Mouse (Mus musculus) forebrain, embryonic 11.5 days (tissue): ENCODE results near the gene Mboat2. TPM values are rescaled to one million over a fixed set of nuclear protein-coding genes. Genes with fewer than 3 reads are reported as not detected.
A peak's percentile ranks its signal among the peaks of the same experiment; 100 is the strongest.

Experiments used
- ATAC-seq: fragments of 200-750 bp; cut with Nextera tagmentation; replicated peaks from 2 replicates; pipeline ENCODE4 v1.8.0; 2017; ENCODE audit warnings: moderate TSS enrichment; ENCODE audit not compliant: low FRiP score
- DNase-seq: peaks from one replicate; pipeline ENCODE4 v3.0.0-alpha.2; 2017; ENCODE audit warnings: low spot score
- H3K27ac ChIP-seq: fragments of 300-500 bp; sonication (generic); 2 replicates; pipeline ENCODE4 v1.5.1; 2014; ENCODE audit warnings: low read depth, low read length
- H3K27me3 ChIP-seq: fragments of 300-500 bp; sonication (generic); 2 replicates; pipeline ENCODE4 v1.6.1; 2014; ENCODE audit warnings: mild to moderate bottlenecking, low read length, mixed read lengths; ENCODE audit not compliant: control insufficient read depth, insufficient read depth
- H3K36me3 ChIP-seq: fragments of 300-500 bp; sonication (generic); 2 replicates; pipeline ENCODE4 v1.6.1; 2014; ENCODE audit warnings: mild to moderate bottlenecking, low read length, moderate library complexity, mixed read lengths; ENCODE audit not compliant: control insufficient read depth, insufficient read depth
- H3K4me1 ChIP-seq: fragments of 300-500 bp; sonication (generic); replicated peaks from 2 replicates; pipeline ENCODE4 v1.6.1; 2014; ENCODE audit warnings: low read length, mixed read lengths; ENCODE audit not compliant: control insufficient read depth, insufficient read depth
- H3K4me2 ChIP-seq: fragments of 300-500 bp; sonication (generic); 2 replicates; pipeline ENCODE4 v1.6.1; 2014; ENCODE audit warnings: low read depth, mild to moderate bottlenecking, low read length, moderate library complexity, mixed read lengths; ENCODE audit not compliant: severe bottlenecking
- H3K4me3 ChIP-seq: fragments of 300-500 bp; sonication (generic); 2 replicates; pipeline ENCODE4 v1.5.1; 2014; ENCODE audit warnings: low read depth, low read length
- H3K9ac ChIP-seq: fragments of 300-500 bp; sonication (generic); 2 replicates; pipeline ENCODE4 v1.6.1; 2014; ENCODE audit warnings: low read length
- H3K9me3 ChIP-seq: fragments of 300-500 bp; sonication (generic); 2 replicates; pipeline ENCODE4 v1.6.1; 2016; ENCODE audit warnings: low read length, mixed read lengths; ENCODE audit not compliant: control insufficient read depth
- WGBS: fragments of 180-500 bp; shearing (Covaris S2); extraction: QIAGEN DNeasy Blood & Tissue Kit; methylation state at CpG from one replicate; pipeline ENCODE4 v1.1.7; 2014; 5-methylcytosine and 5-hydroxymethylcytosine counted together
- polyA plus RNA-seq: library from polyadenylated mRNA; unstranded; fragments of >200 nt; fragmentation: Nextera tagmentation; extraction: Ambion mirVana; gene quantifications from 2 replicates; pipeline ENCODE4 v1.2.1, GENCODE M21; 2014

Gene Mboat2
- polyA plus RNA-seq, 1 experiment from 2014 or later: 55.7 TPM

GRCm38 (mm10) chr12:24830086-24830485 is 593 bp upstream of the Mboat2 start:
- Histone ChIP-seq H3K9me3 (no peaks in the 10 kb centered on the region), H3K27ac (no peak overlapping the region), H3K9ac (peak overlapping the region; percentile 99), H3K27me3 (no peaks in the 10 kb centered on the region), H3K4me3 (peak overlapping the region; percentile 87), H3K4me1 (peaks cover 7% of the 10 kb centered on the region; the same call in 1 of the 2 replicates), H3K4me2 (peak overlapping the region; percentile 54), H3K36me3 (no peaks in the 10 kb centered on the region)
- ATAC-seq (no peak), DNase-seq (no peak)
- 46% methylated on average over 1 of the region's 1 CpGs for WGBS

GRCm38 (mm10) chr12:24831153-24831963 is 679 bp downstream of the Mboat2 start:
- H3K9ac ChIP-seq: peak overlapping the region; percentile 99
- peak overlapping the region; percentile 87 for H3K4me3 ChIP-seq
- under 1% methylated on average over 94 of the region's 95 CpGs for WGBS
- H3K9me3 ChIP-seq: no peaks in the 10 kb centered on the region
- peaks cover 7% of the 10 kb centered on the region; the same call in 1 of the 2 replicates for H3K4me1 ChIP-seq
- no peaks in the 10 kb centered on the region for H3K27me3 ChIP-seq
- peak overlapping the region; percentile 73 for H3K4me2 ChIP-seq
- H3K36me3 ChIP-seq: no peaks in the 10 kb centered on the region
- ATAC-seq (peak; percentile 99), DNase-seq (peak; percentile 99)
- H3K27ac ChIP-seq: peak overlapping the region; percentile 97

- Histone ChIP-seq H3K4me3 (peak overlapping the region; percentile 87), H3K9ac (peak overlapping the region; percentile 90), H3K4me2 (peak overlapping the region; percentile 73), H3K27me3 (no peaks in the 10 kb centered on the region), H3K27ac (peak overlapping the region; percentile 89), H3K36me3 (no peaks in the 10 kb centered on the region), H3K4me1 (peaks cover 7% of the 10 kb centered on the region; the same call in 1 of the 2 replicates), H3K9me3 (no peaks in the 10 kb centered on the region)
- 0% methylated on average over 32 of the region's 32 CpGs for WGBS
- DNase-seq: no peak
- no peak for ATAC-seq
These were observed 1.3 kb downstream of the Mboat2 start for GRCm38 (mm10) chr12:24831964-24832427.

GRCm38 (mm10) chr12:24832438-24832837 is 1.8 kb downstream of the Mboat2 start:
- ATAC-seq: no peak
- H3K4me2 ChIP-seq: peak overlapping the region; percentile 73
- H3K4me3 ChIP-seq: peak overlapping the region; percentile 87
- no peak overlapping the region for H3K27ac ChIP-seq
- peak overlapping the region; percentile 90 for H3K9ac ChIP-seq
- H3K4me1 ChIP-seq: peaks cover 7% of the 10 kb centered on the region; the same call in 1 of the 2 replicates
- no peaks in the 10 kb centered on the region for H3K9me3 ChIP-seq
- WGBS: 27% methylated on average over 2 of the region's 2 CpGs
- H3K27me3 ChIP-seq: no peaks in the 10 kb centered on the region
- H3K36me3 ChIP-seq: no peaks in the 10 kb centered on the region
- no peak for DNase-seq

GRCm38 (mm10) chr12:24837947-24838346 is 7.3 kb downstream of the Mboat2 start:
- Histone ChIP-seq H3K27me3 (no peaks in the 10 kb centered on the region), H3K4me1 (peaks cover 9% of the 10 kb centered on the region; the same call in 1 of the 2 replicates), H3K27ac (no peak overlapping the region), H3K4me2 (no peak overlapping the region), H3K4me3 (no peak overlapping the region), H3K9me3 (no peaks in the 10 kb centered on the region), H3K36me3 (no peaks in the 10 kb centered on the region), H3K9ac (no peak overlapping the region)
- DNase-seq (no peak), ATAC-seq (no peak)
- WGBS: 66% methylated on average over 2 of the region's 2 CpGs

GRCm38 (mm10) chr12:24841115-24841879 is 10.6 kb downstream of the Mboat2 start:
- Histone ChIP-seq H3K27me3 (no peaks in the 10 kb centered on the region), H3K27ac (no peak overlapping the region), H3K4me2 (no peak overlapping the region), H3K4me3 (no peak overlapping the region), H3K9ac (no peak overlapping the region), H3K36me3 (no peaks in the 10 kb centered on the region), H3K9me3 (no peaks in the 10 kb centered on the region), H3K4me1 (peaks cover 12% of the 10 kb centered on the region; the same call in 1 of the 2 replicates)
- DNase-seq (peak; percentile 73), ATAC-seq (peak; percentile 70; the same call in 1 of the 2 replicates)
- whole genome bisulfite sequencing: 68% methylated on average over 9 of the region's 9 CpGs

- Histone ChIP-seq H3K4me2 (no peak overlapping the region), H3K9ac (no peak overlapping the region), H3K9me3 (no peaks in the 10 kb centered on the region), H3K27me3 (no peaks in the 10 kb centered on the region), H3K4me3 (no peak overlapping the region), H3K36me3 (no peaks in the 10 kb centered on the region), H3K4me1 (peaks cover 12% of the 10 kb centered on the region; the same call in 1 of the 2 replicates), H3K27ac (no peak overlapping the region)
- no peak for ATAC-seq
- WGBS: 80% methylated on average over 11 of the region's 11 CpGs
- no peak for DNase-seq
These were observed 11.7 kb downstream of the Mboat2 start for GRCm38 (mm10) chr12:24842299-24842910.

GRCm38 (mm10) chr12:24843395-24844072 is 12.9 kb downstream of the Mboat2 start:
- H3K9me3 ChIP-seq: no peaks in the 10 kb centered on the region
- H3K36me3 ChIP-seq: no peaks in the 10 kb centered on the region
- H3K9ac ChIP-seq: no peak overlapping the region
- ATAC-seq: no peak
- H3K4me3 ChIP-seq: no peak overlapping the region
- 81% methylated on average over 7 of the region's 7 CpGs for WGBS
- no peak overlapping the region for H3K4me2 ChIP-seq
- no peak for DNase-seq
- peaks cover 10% of the 10 kb centered on the region; the same call in 1 of the 2 replicates for H3K4me1 ChIP-seq
- H3K27ac ChIP-seq: no peak overlapping the region
- H3K27me3 ChIP-seq: no peaks in the 10 kb centered on the region
